Mouse (Mus musculus) hindbrain, embryonic 11.5 days (tissue): ENCODE measurements around the gene Ripk3. TPM values are rescaled to one million over a fixed set of nuclear protein-coding genes. Genes with fewer than 3 reads are reported as not detected.

Experiments used
- ATAC-seq: fragments of 200-750 bp; cut with Nextera tagmentation; 2 replicates; pipeline ENCODE4 v1.8.0; 2017; ENCODE audit warnings: mild to moderate bottlenecking, moderate TSS enrichment, moderate library complexity; ENCODE audit not compliant: low FRiP score
- DNase-seq: peaks from one replicate; pipeline ENCODE4 v3.0.0-alpha.2; 2015; ENCODE audit warnings: low spot score
- H3K27ac ChIP-seq: fragments of 300-500 bp; sonication (generic); 2 replicates; pipeline ENCODE4 v1.5.1; 2014; ENCODE audit warnings: mild to moderate bottlenecking, low read depth, low read length
- H3K27me3 ChIP-seq: fragments of 300-500 bp; sonication (generic); 2 replicates; pipeline ENCODE4 v1.6.1; 2014; ENCODE audit warnings: mild to moderate bottlenecking, low read length, moderate library complexity, mixed read lengths; ENCODE audit not compliant: control insufficient read depth, insufficient read depth
- H3K36me3 ChIP-seq: fragments of 300-500 bp; sonication (generic); 2 replicates; pipeline ENCODE4 v1.6.1; 2014; ENCODE audit warnings: mild to moderate bottlenecking, low read length, moderate library complexity, mixed read lengths; ENCODE audit not compliant: control insufficient read depth, insufficient read depth
- H3K4me1 ChIP-seq: fragments of 300-500 bp; sonication (generic); replicated peaks from 2 replicates; pipeline ENCODE4 v1.6.1; 2014; ENCODE audit warnings: low read length, mixed read lengths; ENCODE audit not compliant: control insufficient read depth, insufficient read depth
- H3K4me2 ChIP-seq: fragments of 300-500 bp; sonication (generic); replicated peaks from 2 replicates; pipeline ENCODE4 v1.6.1; 2014; ENCODE audit warnings: mild to moderate bottlenecking, low read depth, low read length
- H3K4me3 ChIP-seq: fragments of 300-500 bp; sonication (generic); 2 replicates; pipeline ENCODE4 v1.5.1; 2014; ENCODE audit warnings: low read depth, low read length
- H3K9ac ChIP-seq: fragments of 300-500 bp; sonication (generic); 2 replicates; pipeline ENCODE4 v1.6.1; 2014; ENCODE audit warnings: low read depth, low read length
- H3K9me3 ChIP-seq: fragments of 300-500 bp; sonication (generic); 2 replicates; pipeline ENCODE4 v1.6.1; 2016; ENCODE audit warnings: low read length; ENCODE audit not compliant: control insufficient read depth
- WGBS: fragments of 180-500 bp; shearing (Covaris S2); extraction: QIAGEN DNeasy Blood & Tissue Kit; methylation state at CpG from one replicate; pipeline ENCODE4 v1.1.7; 2014; 5-methylcytosine and 5-hydroxymethylcytosine counted together
- polyA plus RNA-seq: library from polyadenylated mRNA; unstranded; fragments of >200 nt; fragmentation: Nextera tagmentation; extraction: Ambion mirVana; gene quantifications from 2 replicates; pipeline ENCODE4 v1.2.1, GENCODE M21; 2014

The Ripk3 gene
- polyA plus RNA-seq = 11.0 and 12.9 TPM in 2 replicates

- ATAC-seq (no peak), DNase-seq (peak; percentile 35)
- H3K4me3 ChIP-seq = peak within 1 kb of the TSS; percentile 18
- no peaks in the 10 kb centered on the region for H3K36me3 ChIP-seq
- H3K4me2 ChIP-seq = peak within 1 kb of the TSS; percentile 40
- peaks cover 2% of the 10 kb centered on the region for H3K4me1 ChIP-seq
- WGBS = 6% methylated on average over 40 of the region's 40 CpGs
- no peak within 1 kb of the TSS for H3K9ac ChIP-seq
- no peak within 1 kb of the TSS for H3K27ac ChIP-seq
- H3K9me3 ChIP-seq = no peaks in the 10 kb centered on the region
- H3K27me3 ChIP-seq = peaks cover 45% of the 10 kb centered on the region
Measured at GRCm38 (mm10) chr14:55788256-55789050, at the start of gene Ripk3. Ripk3 (minus strand) TSS chr14:55788865.

- H3K36me3 ChIP-seq = no peaks in the 10 kb centered on the region
- H3K27ac ChIP-seq = no peak overlapping the region
- ATAC-seq (no peak), DNase-seq (no peak)
- H3K4me1 ChIP-seq = no peaks in the 10 kb centered on the region
- H3K27me3 ChIP-seq = no peaks in the 10 kb centered on the region
- 88% methylated on average over 5 of the region's 5 CpGs for WGBS
- no peak overlapping the region for H3K9ac ChIP-seq
- no peak overlapping the region for H3K4me2 ChIP-seq
- H3K4me3 ChIP-seq = no peak overlapping the region
- H3K9me3 ChIP-seq = no peaks in the 10 kb centered on the region
Measured at GRCm38 (mm10) chr14:55838312-55838711, 49.6 kb upstream of the Ripk3 start.

- WGBS = 72% methylated on average over 5 of the region's 5 CpGs
- no peak overlapping the region for H3K4me3 ChIP-seq
- no peaks in the 10 kb centered on the region for H3K4me1 ChIP-seq
- DNase-seq (no peak), ATAC-seq (no peak)
- no peak overlapping the region for H3K27ac ChIP-seq
- H3K9ac ChIP-seq = no peak overlapping the region
- H3K27me3 ChIP-seq = no peaks in the 10 kb centered on the region
- no peaks in the 10 kb centered on the region for H3K36me3 ChIP-seq
- H3K4me2 ChIP-seq = no peak overlapping the region
- H3K9me3 ChIP-seq = no peaks in the 10 kb centered on the region
Measured at GRCm38 (mm10) chr14:55834808-55835533, 46.3 kb upstream of the Ripk3 start.

GRCm38 (mm10) chr14:55833126-55833525, 44.5 kb upstream of the Ripk3 start:
- Histone ChIP-seq H3K4me3 (no peak overlapping the region), H3K9me3 (no peaks in the 10 kb centered on the region), H3K9ac (no peak overlapping the region), H3K36me3 (no peaks in the 10 kb centered on the region), H3K4me1 (no peaks in the 10 kb centered on the region), H3K27ac (no peak overlapping the region), H3K27me3 (no peaks in the 10 kb centered on the region), H3K4me2 (no peak overlapping the region)
- 82% methylated on average over 4 of the region's 4 CpGs for WGBS
- ATAC-seq (no peak), DNase-seq (no peak)

- WGBS = 89% methylated on average over 4 of the region's 4 CpGs
- Histone ChIP-seq H3K9me3 (no peaks in the 10 kb centered on the region), H3K36me3 (no peaks in the 10 kb centered on the region), H3K4me1 (0 out of 2 replicates have a peak, but pooled peaks cover 3% of the 10 kb centered on the region), H3K27me3 (peaks cover 7% of the 10 kb centered on the region), H3K4me2 (no peak overlapping the region), H3K9ac (no peak overlapping the region), H3K27ac (no peak overlapping the region), H3K4me3 (no peak overlapping the region)
- no peak for DNase-seq
- no peak for ATAC-seq
Measured at GRCm38 (mm10) chr14:55830331-55830730, 41.7 kb upstream of the Ripk3 start.

GRCm38 (mm10) chr14:55829854-55830253, 41.2 kb upstream of the Ripk3 start:
- Histone ChIP-seq H3K4me1 (peaks cover 6% of the 10 kb centered on the region; the same call in 1 of the 2 replicates), H3K36me3 (no peaks in the 10 kb centered on the region), H3K4me2 (no peak overlapping the region), H3K9me3 (no peaks in the 10 kb centered on the region), H3K4me3 (no peak overlapping the region), H3K27ac (no peak overlapping the region), H3K27me3 (peaks cover 9% of the 10 kb centered on the region), H3K9ac (no peak overlapping the region)
- DNase-seq (no peak), ATAC-seq (no peak)
- 87% methylated on average over 16 of the region's 16 CpGs for WGBS

GRCm38 (mm10) chr14:55828716-55829263, 40.1 kb upstream of the Ripk3 start:
- Histone ChIP-seq H3K27me3 (peaks cover 9% of the 10 kb centered on the region), H3K4me2 (no peak overlapping the region), H3K9ac (no peak overlapping the region), H3K27ac (no peak overlapping the region), H3K4me1 (peaks cover 8% of the 10 kb centered on the region; the same call in 1 of the 2 replicates), H3K9me3 (no peaks in the 10 kb centered on the region), H3K36me3 (no peaks in the 10 kb centered on the region), H3K4me3 (no peak overlapping the region)
- 32% methylated on average over 3 of the region's 3 CpGs for WGBS
- no peak for ATAC-seq
- no peak for DNase-seq

GRCm38 (mm10) chr14:55826551-55827340, 38.1 kb upstream of the Ripk3 start:
- peak; percentile 56 for DNase-seq
- WGBS = 7% methylated on average over 40 of the region's 41 CpGs
- H3K27me3 ChIP-seq = peaks cover 9% of the 10 kb centered on the region
- peaks cover 8% of the 10 kb centered on the region; the same call in 1 of the 2 replicates for H3K4me1 ChIP-seq
- H3K9me3 ChIP-seq = no peaks in the 10 kb centered on the region
- peak overlapping the region; percentile 52; the same call in 1 of the 2 replicates for H3K9ac ChIP-seq
- no peaks in the 10 kb centered on the region for H3K36me3 ChIP-seq
- no peak for ATAC-seq
- H3K4me3 ChIP-seq = peak overlapping the region; percentile 44
- peak overlapping the region; percentile 80 for H3K4me2 ChIP-seq
- no peak overlapping the region for H3K27ac ChIP-seq
